Comparison of ENCODE assay signal across 20 mouse cellular contexts in the genomic region with DNA sequence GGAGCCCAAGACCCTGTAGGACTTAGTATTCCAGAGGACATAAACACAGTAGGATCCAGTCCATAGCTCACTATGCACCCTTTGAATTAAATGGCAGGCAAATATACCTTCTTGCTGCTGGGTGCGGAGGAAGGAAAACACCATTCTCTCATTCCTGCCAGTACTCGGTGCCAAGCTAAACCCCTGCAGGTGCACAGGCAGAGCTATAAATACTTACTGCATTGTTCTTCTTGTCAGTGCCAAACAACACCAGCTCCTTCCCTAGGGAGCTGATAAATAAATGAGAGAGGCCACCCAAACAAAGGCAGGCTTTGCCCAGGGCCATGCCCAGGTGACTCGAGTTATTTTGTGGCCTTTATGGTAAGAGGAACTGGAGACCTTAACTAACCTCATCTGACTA.
DNase-seq lines count a peak whose midpoint lies in the region; ATAC-seq and TF ChIP-seq lines count a peak whose summit lies in the region.
"Had no signal": no experiment of that assay in that cellular context is flagged by ENCODE, and none has a peak within 500 bp of the region (broad histone marks: within the 10 kb centered on the region; RNA-seq: fewer than 3 reads in every experiment).

No protein-coding gene starts in this region.

- WGBS in heart, postnatal 0 days = 36% methylated on average over 3 of the region's 3 CpGs

- H3K4me2 ChIP-seq in heart, postnatal 0 days (ENCODE audit: low read depth, low read length) = no peak overlapping the region
- H3K4me2 ChIP-seq: embryonic facial prominence, embryonic 13.5 days; forebrain, embryonic 15.5 days; heart, embryonic 11.5 days; hindbrain, embryonic 12.5 days had no signal

- no peaks in the 10 kb centered on the region for H3K9me3 ChIP-seq in heart, postnatal 0 days (replicated peaks; ENCODE audit: control insufficient read depth, low read length)
- H3K9me3 ChIP-seq: embryonic facial prominence, embryonic 13.5 days; forebrain, embryonic 15.5 days; hindbrain, embryonic 12.5 days had no signal

- TF ChIP-seq EP300 in heart, postnatal 0 days (IDR thresholded peaks at IDR 0.05; ENCODE audit: low read depth) = no peak

- no peaks in the 10 kb centered on the region for H3K36me3 ChIP-seq in heart, postnatal 0 days (replicated peaks; ENCODE audit: control insufficient read depth, insufficient read depth, low read length)
- H3K36me3 ChIP-seq: embryonic facial prominence, embryonic 13.5 days; forebrain, embryonic 15.5 days; hindbrain, embryonic 12.5 days had no signal

- no peaks in the 10 kb centered on the region for H3K27me3 ChIP-seq in heart, postnatal 0 days (ENCODE audit: control insufficient read depth, insufficient read depth, low read length)
- H3K27me3 ChIP-seq: embryonic facial prominence, embryonic 13.5 days; forebrain, embryonic 15.5 days; hindbrain, embryonic 12.5 days had no signal

- no peak overlapping the region for H3K9ac ChIP-seq in heart, postnatal 0 days (replicated peaks; ENCODE audit: low read depth, low read length)
- H3K9ac ChIP-seq: embryonic facial prominence, embryonic 13.5 days; forebrain, embryonic 15.5 days; hindbrain, embryonic 12.5 days had no signal

- no peak for TF ChIP-seq CTCF in heart, postnatal 0 days (IDR thresholded peaks at IDR 0.05; ENCODE audit: low read depth)

- peak; percentile 9 for DNase-seq in cerebellum, adult 11-12 months
- DNase-seq in cerebellum, postnatal 4 days (ENCODE audit: low spot score in 2 of 2) = no peak
- DNase-seq in heart, postnatal 0 days (ENCODE audit: low spot score) = no peak
- DNase-seq in heart, adult 9 months (ENCODE audit: low spot score in 2 of 2) = no peak
- peak; percentile 22 for DNase-seq in right cerebral cortex, postnatal 25 days
- DNase-seq in right cerebral cortex, postnatal 36 days (ENCODE audit: low spot score in 2 of 2) = no peak
- peak; percentile 77 for DNase-seq in gonadal fat pad, adult 2 months (ENCODE audit: low read depth)
- DNase-seq in yolk sac, embryonic 10.5 days (ENCODE audit: low spot score) = no peak
- DNase-seq: adrenal gland, postnatal 14 days; gastrocnemius, postnatal 36 days; heart, adult 18-20 months; heart, postnatal 4 days; kidney, adult 9 months had no signal

- ATAC-seq in heart, postnatal 0 days (ENCODE audit: insufficient read depth, low read depth) = 0 out of 2 replicates have a peak, but pooled peaks have one; percentile 30
- ATAC-seq: forebrain, embryonic 15.5 days; hindbrain, embryonic 16.5 days; inflammation-experienced regulatory T-cells, adult 6 months; intestine, postnatal 0 days had no signal

- peaks cover 8% of the 10 kb centered on the region; the same call in 1 of the 2 replicates for H3K4me1 ChIP-seq in heart, postnatal 0 days (ENCODE audit: control insufficient read depth, insufficient read depth)
- H3K4me1 ChIP-seq: forebrain, embryonic 15.5 days; hindbrain, embryonic 12.5 days had no signal

- no peak overlapping the region for H3K4me3 ChIP-seq in heart, postnatal 0 days (ENCODE audit: low read depth, low read length)
- H3K4me3 ChIP-seq: embryonic facial prominence, embryonic 13.5 days; forebrain, embryonic 15.5 days; hindbrain, embryonic 12.5 days had no signal

- no peak overlapping the region for H3K27ac ChIP-seq in heart, postnatal 0 days (ENCODE audit: low read depth)
- H3K27ac ChIP-seq: embryonic facial prominence, embryonic 13.5 days; forebrain, embryonic 15.5 days; hindbrain, embryonic 12.5 days had no signal

Comparison
In these comparisons a context has a peak if more than half of its experiments do, and no peak if none do; other contexts are left out.
1. DNase-seq: peak in cerebellum, adult 11-12 months (single experiment), right cerebral cortex, postnatal 25 days (single experiment) and gonadal fat pad, adult 2 months (single experiment); none in cerebellum, postnatal 4 days (0 of 2), heart, postnatal 0 days (single experiment), heart, adult 9 months (0 of 2), right cerebral cortex, postnatal 36 days (0 of 2) and yolk sac, embryonic 10.5 days (single experiment).